Mouse (Mus musculus) G1E (cell line): ENCODE results near the gene Prcd. TPM values are rescaled to one million over a fixed set of nuclear protein-coding genes. Genes with fewer than 3 reads are reported as not detected.
A peak's percentile ranks its signal among the peaks of the same experiment; 100 is the strongest.

Experiments used
- ATAC-seq: 2 replicates; pipeline ENCODE4 v1.8.0; 2016; ENCODE audit warnings: mild to moderate bottlenecking; ENCODE audit not compliant: insufficient number of reproducible peaks, poor library complexity, low FRiP score, severe bottlenecking; ENCODE audit errors: extremely low read depth
- DNase-seq: peaks from one replicate; pipeline ENCODE4 v3.0.0; 2012; ENCODE audit warnings: low spot score
- H3K27me3 ChIP-seq: 2 replicates; pipeline ENCODE4 v1.6.1; 2012; ENCODE audit warnings: mild to moderate bottlenecking, low read length, inconsistent platforms; ENCODE audit not compliant: insufficient read depth
- H3K36me3 ChIP-seq: replicated peaks from 2 replicates; pipeline ENCODE3; 2012; ENCODE audit warnings: mild to moderate bottlenecking, inconsistent platforms
- H3K4me1 ChIP-seq: 2 replicates; pipeline ENCODE4 v1.6.1; 2012; ENCODE audit warnings: low read depth, low read length, inconsistent platforms, mixed read lengths; ENCODE audit not compliant: insufficient read depth
- H3K4me3 ChIP-seq: 2 replicates; pipeline ENCODE4 v1.5.1; 2012; ENCODE audit warnings: low read depth, mild to moderate bottlenecking, inconsistent platforms, low read length, moderate library complexity, mixed read lengths
- H3K9me3 ChIP-seq: replicated peaks from 2 replicates; pipeline ENCODE4 v1.6.1; 2012; ENCODE audit warnings: inconsistent platforms
- CTCF ChIP-seq: IDR thresholded peaks from 2 replicates; pipeline ENCODE4 v1.5.1; 2012; ENCODE audit warnings: low read depth, low read length, inconsistent platforms, mixed read lengths
- GATA1 ChIP-seq: IDR thresholded peaks from 2 replicates; pipeline ENCODE4 v1.6.1; 2012; ENCODE audit warnings: borderline replicate concordance, low read length, inconsistent platforms, mixed read lengths
- GATA2 ChIP-seq: IDR thresholded peaks from 2 replicates; pipeline ENCODE4 v1.6.1; 2012; ENCODE audit warnings: low read depth, low read length, inconsistent platforms, borderline replicate concordance
- POLR2AphosphoS5 ChIP-seq: IDR thresholded peaks from 2 replicates; pipeline ENCODE4 v1.6.1; 2012; ENCODE audit warnings: low read depth, low read length, inconsistent platforms; ENCODE audit not compliant: insufficient replicate concordance
- TAL1 ChIP-seq: conservative IDR thresholded peaks from 2 replicates; pipeline ENCODE4 v1.6.1; 2012; ENCODE audit warnings: low read depth, low read length, inconsistent platforms, mixed read lengths
- polyA plus RNA-seq: library from polyadenylated mRNA; stranded (reverse); fragments of >175 nt; gene quantifications from 2 replicates; pipeline ENCODE4 v1.2.3, GENCODE M21; 2012
- total RNA-seq, 2 experiments: library from RNA; stranded (forward) in 1 of 2; stranded (reverse) in 1 of 2; fragments of 200-1000 nt in 1 of 2; fragments of >200 nt in 1 of 2; fragmentation: Nextera tagmentation in 1 of 2; gene quantifications; 2 replicates each; pipeline ENCODE4 v1.2.3; 2014 to 2017

The Prcd gene
- total and polyA plus RNA-seq, 3 experiments = 1.5 to 3.2 (median 2.6) TPM

GRCm38 (mm10) chr11:116613234-116613633 lies 40.1 kb upstream of the Prcd start:
- Histone ChIP-seq H3K36me3 (peaks cover 8% of the 10 kb centered on the region), H3K4me3 (no peak overlapping the region), H3K4me1 (peaks cover 44% of the 10 kb centered on the region)

GRCm38 (mm10) chr11:116615735-116616437 lies 37.4 kb upstream of the Prcd start:
- Histone ChIP-seq H3K9me3 (no peaks in the 10 kb centered on the region), H3K36me3 (peaks cover 2% of the 10 kb centered on the region), H3K27me3 (peaks cover 26% of the 10 kb centered on the region), H3K4me3 (peak overlapping the region; percentile 51; the same call in 1 of the 2 replicates), H3K4me1 (peaks cover 66% of the 10 kb centered on the region)
- DNase-seq (peak; percentile 65), ATAC-seq (peak; percentile 59)
- TF ChIP-seq GATA1 (no peak), GATA2 (no peak), CTCF (no peak), POLR2AphosphoS5 (no peak), TAL1 (no peak; the same call in 1 of the 2 replicates)

More at GRCm38 (mm10) chr11:116613234-116613633, 40.1 kb upstream of the Prcd start:
- TF ChIP-seq GATA2 = no peak
- no peak for TF ChIP-seq CTCF
- no peak for TF ChIP-seq TAL1
- TF ChIP-seq GATA1 = no peak
- no peak for TF ChIP-seq POLR2AphosphoS5
- DNase-seq (no peak), ATAC-seq (no peak)
- Histone ChIP-seq H3K9me3 (no peaks in the 10 kb centered on the region), H3K27me3 (peaks cover 6% of the 10 kb centered on the region)

- Histone ChIP-seq H3K9me3 (no peaks in the 10 kb centered on the region), H3K36me3 (peaks cover 2% of the 10 kb centered on the region), H3K4me1 (peaks cover 71% of the 10 kb centered on the region), H3K4me3 (peak overlapping the region; percentile 46; the same call in 1 of the 2 replicates), H3K27me3 (peaks cover 31% of the 10 kb centered on the region)
- TF ChIP-seq TAL1 (no peak), POLR2AphosphoS5 (no peak), GATA1 (no peak), CTCF (no peak), GATA2 (no peak)
- DNase-seq (no peak), ATAC-seq (no peak)
Measured at GRCm38 (mm10) chr11:116616438-116617118, 36.8 kb upstream of the Prcd start.

GRCm38 (mm10) chr11:116617641-116618040 lies 35.7 kb upstream of the Prcd start:
- peaks cover 75% of the 10 kb centered on the region for H3K4me1 ChIP-seq
- no peak for ATAC-seq
- no peak for TF ChIP-seq POLR2AphosphoS5
- no peak overlapping the region for H3K4me3 ChIP-seq
- DNase-seq = no peak
- no peaks in the 10 kb centered on the region for H3K9me3 ChIP-seq
- H3K27me3 ChIP-seq = peaks cover 39% of the 10 kb centered on the region
- H3K36me3 ChIP-seq = peaks cover 2% of the 10 kb centered on the region

- no peaks in the 10 kb centered on the region for H3K9me3 ChIP-seq
- H3K4me1 ChIP-seq = peaks cover 83% of the 10 kb centered on the region
- ATAC-seq = no peak
- TF ChIP-seq CTCF (no peak), GATA1 (no peak), GATA2 (no peak), TAL1 (no peak), POLR2AphosphoS5 (no peak)
- H3K36me3 ChIP-seq = peaks cover 2% of the 10 kb centered on the region
- DNase-seq = no peak
- no peak overlapping the region for H3K4me3 ChIP-seq
- H3K27me3 ChIP-seq = peaks cover 47% of the 10 kb centered on the region
Measured at GRCm38 (mm10) chr11:116618666-116619065, 34.7 kb upstream of the Prcd start.

- H3K4me3 ChIP-seq = no peak overlapping the region
- DNase-seq (no peak), ATAC-seq (no peak)
- H3K27me3 ChIP-seq = peaks cover 47% of the 10 kb centered on the region
- TF ChIP-seq TAL1 (no peak), POLR2AphosphoS5 (no peak), GATA2 (no peak), CTCF (no peak), GATA1 (no peak)
- no peaks in the 10 kb centered on the region for H3K9me3 ChIP-seq
- peaks cover 2% of the 10 kb centered on the region for H3K36me3 ChIP-seq
- H3K4me1 ChIP-seq = peaks cover 88% of the 10 kb centered on the region
Measured at GRCm38 (mm10) chr11:116619156-116619555, 34.2 kb upstream of the Prcd start.
